Mouse (Mus musculus) thymus, postnatal 10 days (tissue): ENCODE results near the gene Aimp1.

Source experiments
- DNase-seq, 2 experiments: peaks; one replicate each; pipeline ENCODE4 v3.0.0; 2021; ENCODE audit warnings: low spot score in 2 of 2

Gene Aimp1

DNA sequence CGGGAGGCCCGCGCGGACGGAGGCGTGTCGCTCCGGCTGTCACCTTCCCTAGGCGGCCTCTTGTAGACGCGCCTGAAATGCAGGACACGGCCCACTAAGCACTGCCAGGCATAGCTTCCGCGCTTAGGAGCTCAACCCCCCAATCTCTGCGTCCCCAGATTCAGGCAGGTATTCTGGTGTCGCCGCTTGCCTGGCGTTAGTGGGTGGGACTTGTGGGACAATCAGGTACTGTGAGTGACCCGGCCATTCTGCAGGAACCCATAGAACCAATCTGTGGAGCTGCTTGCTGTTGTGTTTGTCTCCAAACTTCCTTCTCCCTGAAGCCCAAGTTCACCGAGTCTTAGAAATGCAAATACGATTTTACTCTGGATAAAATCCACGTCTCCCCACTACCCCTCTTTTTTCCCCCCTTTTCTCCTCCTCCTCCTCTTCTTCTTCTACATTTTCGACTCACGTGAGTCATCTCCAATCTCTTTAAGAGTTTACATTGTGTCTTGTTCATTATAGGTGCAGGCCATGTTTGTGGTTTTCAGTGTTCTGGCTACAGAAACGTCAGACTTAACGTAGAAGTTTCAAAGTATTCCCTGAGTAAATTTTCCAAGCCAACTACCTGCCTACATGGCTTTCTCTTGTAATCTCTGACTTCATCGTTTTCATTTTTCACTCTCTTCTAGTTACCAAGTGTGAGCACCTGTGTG, at the start of gene Aimp1:
Gene Aimp1 (minus strand): TSS at position 140 of the 698 bp plus-strand sequence.
- DNase-seq, result no peak

DNA sequence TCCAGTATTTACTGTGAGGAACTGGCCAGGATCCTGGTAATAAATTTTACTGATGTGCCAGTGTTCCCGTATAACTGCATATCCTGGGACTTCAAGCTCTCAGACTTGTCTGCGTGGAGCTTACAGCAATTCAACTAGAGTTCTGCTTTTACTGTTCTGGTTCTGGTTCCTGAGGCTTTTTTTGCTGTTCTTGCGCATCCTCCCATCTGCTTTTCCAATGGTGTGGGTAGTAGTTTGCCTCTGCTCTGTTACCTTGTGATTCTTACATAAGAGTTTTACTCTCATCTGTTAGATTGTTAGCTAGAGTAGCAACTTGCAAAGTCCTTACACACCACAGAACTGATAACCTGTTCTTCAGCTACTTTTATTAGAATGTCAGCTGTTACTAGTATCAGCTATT, 40.2 kb upstream of the Aimp1 start:
- no peak for DNase-seq

DNA sequence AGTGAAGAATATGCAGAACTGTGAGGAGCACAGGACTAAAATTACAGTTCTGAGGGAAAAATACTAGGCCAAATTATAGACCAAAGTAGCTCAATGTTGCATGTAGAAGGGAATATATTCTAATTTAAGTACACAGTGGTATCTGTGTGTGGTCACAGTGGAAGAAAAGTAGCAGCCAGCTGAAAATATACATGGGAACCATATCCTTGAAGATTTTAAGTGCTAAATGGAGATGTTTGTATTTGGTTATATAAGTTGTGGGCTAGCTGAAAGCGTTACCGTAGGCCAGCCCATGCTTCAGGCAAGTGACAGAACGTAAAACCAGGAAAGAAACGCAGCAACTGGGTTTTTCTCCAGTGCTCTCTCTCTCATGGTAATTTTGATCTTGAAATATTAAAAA, 33.1 kb upstream of the Aimp1 start:
- no peak for DNase-seq

DNA sequence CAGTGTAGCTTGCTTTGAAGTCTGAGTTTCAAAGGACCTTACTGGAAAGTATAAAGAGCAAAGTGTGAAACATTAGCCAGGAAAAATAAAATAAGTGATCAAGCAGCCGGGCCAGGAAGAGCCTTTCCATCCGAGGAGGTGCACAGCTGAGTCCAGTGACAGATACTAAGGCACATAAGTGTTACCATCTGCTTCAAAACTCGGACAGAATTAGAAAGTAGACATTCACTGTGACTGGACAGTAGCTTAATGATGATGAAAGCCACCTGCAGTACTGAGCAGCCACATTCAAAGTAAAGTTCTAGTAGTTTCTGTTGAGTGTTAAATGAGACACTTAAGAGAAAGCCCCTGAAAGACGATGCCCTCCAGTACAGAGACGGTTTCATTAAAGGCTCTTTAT, 29.7 kb upstream of the Aimp1 start:
- no peak for DNase-seq

DNA sequence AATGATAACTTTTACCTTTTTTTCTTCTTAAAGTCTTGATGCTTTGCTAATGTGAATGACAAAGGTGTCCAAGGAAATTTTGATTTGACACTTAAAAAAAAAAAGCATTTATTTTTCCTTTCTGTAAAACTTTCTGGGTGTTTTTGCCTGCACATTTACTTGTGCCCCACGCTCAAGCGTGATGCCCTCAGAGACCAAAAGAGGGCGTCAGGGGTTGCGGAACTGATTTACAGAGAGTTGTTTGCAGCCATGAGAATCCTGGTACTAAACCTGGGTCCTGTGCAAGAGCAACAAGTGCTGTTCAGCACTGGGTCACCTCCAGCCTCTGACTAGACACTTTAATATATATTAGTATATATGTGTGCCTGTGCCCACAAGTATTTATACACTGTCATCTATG, 22.8 kb upstream of the Aimp1 start:
- DNase-seq, result no peak

DNA sequence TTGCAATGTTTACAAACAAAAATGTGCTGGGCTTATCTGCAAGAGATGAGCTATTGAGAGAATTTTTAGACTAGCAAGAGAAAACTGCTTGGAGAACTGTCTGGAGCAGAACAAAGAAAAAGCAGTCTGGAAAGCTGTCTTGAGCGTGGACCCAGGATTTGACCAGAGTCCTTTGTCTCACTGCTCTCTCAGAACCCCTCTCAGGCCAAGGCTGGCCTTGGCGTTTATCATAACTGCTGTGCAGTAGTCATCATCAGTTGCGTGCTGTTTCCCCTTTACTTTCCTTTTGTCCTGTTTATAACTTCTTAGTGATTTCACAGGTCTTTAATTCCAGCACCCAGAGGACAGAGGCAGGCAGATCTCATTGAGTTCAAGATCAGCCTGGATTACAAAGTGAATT, 20.0 kb upstream of the Aimp1 start:
- DNase-seq, result no peak

DNA sequence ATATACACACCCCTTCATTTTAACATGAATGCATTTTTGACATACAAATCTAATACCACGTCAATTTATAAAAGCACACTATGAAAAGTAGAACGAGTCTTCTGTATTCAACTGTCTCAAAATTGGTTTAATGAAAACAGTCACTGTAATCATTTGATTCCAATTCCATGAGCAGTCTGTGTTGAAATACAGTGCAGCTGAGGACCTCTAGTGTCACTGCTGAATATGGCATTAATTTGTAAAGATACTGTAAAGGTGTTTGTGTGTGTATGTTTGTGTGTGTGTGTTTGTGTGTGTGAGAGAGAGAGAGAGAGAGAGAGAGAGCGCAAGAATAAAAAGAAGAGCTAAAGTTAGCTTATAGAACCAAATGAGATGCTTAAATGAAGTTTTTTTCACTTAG, 17.2 kb upstream of the Aimp1 start:
- DNase-seq, result no peak

DNA sequence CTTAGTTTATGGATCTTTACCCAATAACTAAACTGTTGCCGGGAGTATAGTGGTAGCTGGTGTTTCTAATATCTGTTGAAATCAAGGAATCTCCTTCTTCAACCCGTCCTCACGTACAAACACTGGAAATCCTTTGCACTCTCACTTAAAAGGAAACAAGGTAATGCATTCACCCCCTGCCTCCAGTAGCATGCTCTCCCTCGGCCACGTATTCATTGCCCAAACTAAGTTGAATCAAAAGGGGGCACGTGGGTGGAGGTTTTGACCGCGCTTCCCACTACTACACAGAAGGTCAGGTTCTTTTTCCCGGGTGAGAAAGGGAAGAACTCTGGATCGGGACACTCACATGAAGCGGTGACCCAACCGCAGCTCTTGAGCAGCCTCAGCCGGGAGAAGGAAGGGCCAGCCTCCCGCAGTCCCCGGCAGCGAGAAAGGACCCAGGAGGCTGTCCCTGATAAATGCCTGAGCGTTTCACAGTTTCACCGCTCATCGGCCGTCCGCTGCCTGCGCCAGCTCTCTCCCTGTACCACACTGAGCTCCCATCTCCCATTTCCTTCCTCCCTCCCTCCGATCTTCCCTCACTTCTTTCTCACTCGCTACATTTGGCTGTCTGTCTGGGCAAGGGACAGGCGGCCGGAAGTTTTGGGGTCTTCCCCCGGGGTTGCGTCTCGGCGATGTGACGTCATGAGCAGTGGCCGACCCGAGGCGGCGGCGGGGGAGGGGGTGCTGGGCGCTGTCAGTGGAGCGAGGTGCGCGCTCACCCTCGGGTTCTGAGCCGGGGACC, 531 bp downstream of the Aimp1 start, which contains the start of gene Tbck:
Gene Tbck (plus strand): TSS at position 698 of the 784 bp plus-strand sequence.
- peak; percentile 88 to 92 for DNase-seq

DNA sequence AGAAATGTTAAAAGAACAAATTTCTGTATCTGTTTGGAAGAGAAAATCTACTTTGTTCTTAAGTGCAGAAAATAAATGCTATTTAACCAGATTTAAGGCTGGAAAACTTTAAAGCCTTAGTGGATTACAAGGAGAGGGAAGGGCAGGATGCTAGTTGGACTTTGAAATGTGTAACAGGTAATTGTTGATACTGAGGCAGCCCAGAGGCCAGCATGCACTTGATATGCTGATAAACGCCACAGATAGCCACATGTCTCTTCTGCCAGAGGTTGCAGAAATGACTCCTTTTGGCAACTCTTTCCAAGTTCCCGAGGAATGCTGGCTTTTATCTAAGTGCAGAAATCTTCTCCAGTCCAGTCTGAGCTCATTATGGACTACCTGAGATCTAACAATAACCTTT, 6.7 kb downstream of the Aimp1 start:
- no peak for DNase-seq

DNA sequence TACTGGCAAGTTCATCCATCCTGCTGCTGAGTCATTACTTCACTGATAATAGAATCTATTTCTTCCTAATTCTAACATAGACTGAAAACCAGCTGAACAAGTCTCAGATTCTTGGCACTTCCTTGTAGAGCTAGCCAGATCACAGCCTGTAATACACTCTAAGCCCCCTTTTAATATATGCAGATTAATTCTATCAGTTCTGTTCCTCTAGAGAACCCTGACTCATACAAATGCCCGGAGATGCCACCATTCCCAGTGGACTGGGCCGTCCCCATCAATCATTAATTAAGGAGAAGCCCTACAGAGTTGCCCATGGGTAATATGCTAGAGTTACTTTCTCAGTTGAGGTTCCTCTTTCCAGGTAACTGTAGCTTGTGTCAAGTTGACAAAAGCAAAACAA, 28.2 kb downstream of the Aimp1 start:
- no peak for DNase-seq

DNA sequence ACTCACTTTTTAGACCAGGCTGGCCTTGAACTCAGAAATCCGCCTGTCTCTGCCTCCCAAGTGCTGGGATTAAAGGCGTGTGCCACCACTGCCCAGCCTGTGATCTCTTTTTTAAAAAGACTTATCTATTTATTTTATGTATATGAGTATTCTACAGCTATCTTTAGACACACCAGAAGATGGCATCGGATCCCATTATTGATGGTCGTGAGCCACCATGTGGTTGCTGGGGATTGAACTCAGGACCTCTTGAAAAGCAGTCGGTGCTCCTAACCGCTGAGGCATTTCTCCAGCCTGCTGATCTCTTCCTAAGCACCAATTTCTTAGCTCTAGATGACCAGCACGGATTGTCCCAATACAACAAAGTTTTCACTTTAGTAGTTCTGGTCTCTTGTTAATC, 30.2 kb downstream of the Aimp1 start:
- no peak for DNase-seq

DNA sequence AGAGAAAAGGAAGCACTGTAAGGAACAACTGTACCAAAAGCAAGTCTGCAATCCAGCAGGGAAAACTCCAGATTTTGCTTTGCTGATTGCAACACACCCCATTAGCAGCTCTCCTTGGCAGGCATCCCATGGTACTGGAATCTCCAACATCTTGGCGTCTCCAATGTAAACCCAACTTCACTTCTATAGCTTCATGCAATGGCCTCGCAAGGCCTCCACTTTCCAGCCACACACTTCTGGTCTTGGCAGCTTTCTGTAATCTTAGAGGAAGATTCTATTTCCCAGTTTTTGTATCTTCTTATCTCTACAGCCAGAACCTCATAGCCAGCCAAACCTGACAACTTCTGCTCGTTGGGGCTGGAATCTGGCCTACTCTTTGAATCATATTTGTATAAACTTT, 32.4 kb downstream of the Aimp1 start:
- no peak for DNase-seq

DNA sequence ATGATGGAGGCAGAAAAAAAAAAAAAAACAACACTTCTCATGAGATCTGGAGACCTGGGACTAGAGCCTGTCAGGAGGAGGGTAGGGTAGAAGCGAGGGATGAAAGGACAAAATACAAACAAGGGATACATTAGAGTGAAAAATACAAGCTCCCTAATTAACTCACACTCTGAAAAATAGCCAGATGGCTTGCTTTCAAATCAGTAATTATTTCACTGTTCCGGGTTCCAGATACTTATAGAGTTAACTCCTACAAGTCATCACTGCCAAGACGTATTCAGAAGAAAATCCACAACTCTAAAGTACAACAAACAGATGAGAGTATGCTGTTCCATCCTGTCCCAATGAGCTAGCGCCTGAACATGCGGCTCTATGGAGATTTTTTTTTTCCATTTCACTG, 34.0 kb downstream of the Aimp1 start:
- DNase-seq, result no peak

DNA sequence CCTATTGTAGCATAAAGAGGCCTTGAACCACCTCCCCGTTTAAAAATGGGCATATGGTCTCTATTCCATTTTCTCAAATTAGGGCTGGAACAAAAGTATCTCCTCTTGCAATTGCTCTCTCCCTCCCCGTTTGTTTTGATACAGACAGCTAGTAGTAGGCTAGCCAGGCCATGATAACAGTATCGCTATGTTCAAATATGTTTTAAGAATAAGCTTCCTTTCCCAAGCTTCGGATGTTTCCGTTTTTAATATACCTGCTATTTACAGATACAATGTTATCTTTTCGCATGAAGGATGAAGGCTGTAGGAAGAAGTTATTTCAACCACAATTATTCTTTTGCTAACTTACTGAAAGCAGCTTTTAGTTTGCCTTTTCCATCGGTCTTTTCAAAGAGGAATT, 34.8 kb downstream of the Aimp1 start:
- no peak for DNase-seq

DNA sequence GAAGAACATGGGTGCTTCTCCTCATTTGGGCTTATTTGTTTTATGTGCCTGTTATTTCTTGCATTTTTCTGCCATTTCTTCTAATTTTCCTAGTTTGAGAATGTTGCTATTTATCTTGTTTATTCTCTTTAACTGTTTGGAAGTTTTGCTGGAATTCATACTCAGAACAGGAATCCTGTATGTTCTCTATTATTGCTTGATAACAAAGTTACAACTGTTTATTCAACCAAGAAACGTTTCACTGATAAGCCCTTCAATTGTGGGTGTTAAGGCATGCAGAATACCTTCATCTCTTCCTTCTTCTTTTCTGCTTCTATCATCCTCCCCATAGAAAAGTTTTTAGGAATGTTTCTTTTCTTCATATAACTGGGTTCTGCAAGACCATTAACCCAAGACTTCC, 37.4 kb downstream of the Aimp1 start:
- DNase-seq, result no peak

DNA sequence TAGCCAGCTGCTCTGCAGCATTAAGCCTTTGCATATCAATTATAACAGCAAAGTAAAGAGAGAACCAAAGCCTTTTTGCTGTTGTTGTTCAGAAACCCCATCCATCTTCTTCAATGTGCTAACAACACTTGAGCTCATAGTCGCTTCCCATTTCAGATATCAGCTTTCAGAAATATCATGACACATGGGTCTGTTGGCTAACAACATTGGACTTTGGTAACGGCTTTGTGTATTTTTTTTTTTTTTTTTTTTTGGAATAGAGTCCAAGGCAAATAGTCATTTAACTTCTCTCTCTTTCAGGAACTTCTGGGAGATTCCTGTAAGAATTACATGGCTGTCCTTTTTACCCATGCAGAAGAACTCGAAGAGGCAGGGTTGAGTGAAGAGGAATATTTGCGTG, 40.1 kb downstream of the Aimp1 start:
- no peak for DNase-seq

DNA sequence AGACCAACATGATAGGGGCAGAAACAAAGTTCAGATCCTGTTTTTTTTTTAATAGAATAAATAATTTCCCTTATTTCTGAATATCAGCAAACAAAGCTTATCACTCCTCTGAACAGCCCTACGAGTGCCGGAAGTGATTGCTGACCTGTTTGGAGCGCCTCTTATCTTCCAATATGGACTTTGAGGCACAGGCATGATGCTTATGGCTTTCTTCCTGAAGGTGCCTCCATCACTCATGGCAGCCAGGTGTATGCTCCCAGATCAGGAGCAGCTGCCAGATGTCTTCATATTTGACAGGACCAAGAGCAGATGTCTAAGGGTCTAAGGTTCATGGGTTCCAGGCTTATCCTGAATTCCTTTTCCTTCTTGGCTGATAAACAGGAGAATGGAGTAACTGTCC, 47.1 kb downstream of the Aimp1 start:
- DNase-seq, result no peak

DNA sequence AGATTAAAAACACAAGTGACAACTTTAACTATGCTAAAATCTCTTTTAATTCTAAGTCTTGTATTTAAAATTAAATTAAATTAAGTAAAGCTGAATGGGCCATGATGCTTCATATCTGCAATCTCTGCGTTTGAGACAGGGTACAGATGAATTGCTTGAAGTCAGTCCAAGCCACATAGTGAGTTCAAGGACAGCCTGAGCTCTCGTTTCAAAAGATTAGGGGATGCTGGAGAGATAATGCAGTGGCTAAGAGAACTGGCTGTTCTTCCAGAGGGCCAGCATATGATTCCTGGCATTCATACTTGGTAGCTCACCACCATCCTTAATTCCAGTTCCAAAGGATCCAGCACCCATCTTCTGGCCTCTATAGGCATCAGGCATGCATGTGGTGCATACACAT, 50.9 kb downstream of the Aimp1 start:
- no peak for DNase-seq

DNA sequence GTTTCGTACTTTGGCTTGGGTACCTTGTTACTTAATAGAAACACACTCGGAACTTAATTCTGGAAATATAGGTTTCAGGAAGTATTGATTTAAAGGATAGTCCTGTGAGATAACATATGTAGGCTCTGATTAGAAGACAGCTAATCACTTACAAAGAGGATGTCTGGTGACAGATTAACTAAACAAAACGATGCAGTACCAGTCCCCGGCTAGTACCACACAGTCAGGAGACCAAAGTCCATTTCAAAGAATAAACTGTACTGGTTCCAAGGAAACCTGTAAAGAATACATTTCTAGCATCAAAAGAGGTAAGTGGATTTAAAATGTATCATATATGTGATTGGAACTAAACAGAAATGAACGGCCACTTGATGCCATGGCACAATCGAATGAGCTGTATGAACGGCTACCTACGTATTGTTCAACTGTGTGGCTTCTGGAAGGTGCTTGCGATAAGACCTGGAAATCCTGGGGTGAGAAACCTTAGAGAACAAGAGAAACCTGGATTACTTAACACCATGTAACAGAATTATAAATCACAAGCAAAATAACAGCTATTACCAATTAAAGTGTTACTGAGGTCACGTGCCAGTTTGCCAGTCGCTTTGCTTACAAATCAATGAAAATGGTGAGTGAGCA, 54.5 kb downstream of the Aimp1 start, which contains the start of gene Gimd1:
Gene Gimd1 (plus strand): TSS at position 220 of the 639 bp plus-strand sequence.
- DNase-seq, result no peak

DNA sequence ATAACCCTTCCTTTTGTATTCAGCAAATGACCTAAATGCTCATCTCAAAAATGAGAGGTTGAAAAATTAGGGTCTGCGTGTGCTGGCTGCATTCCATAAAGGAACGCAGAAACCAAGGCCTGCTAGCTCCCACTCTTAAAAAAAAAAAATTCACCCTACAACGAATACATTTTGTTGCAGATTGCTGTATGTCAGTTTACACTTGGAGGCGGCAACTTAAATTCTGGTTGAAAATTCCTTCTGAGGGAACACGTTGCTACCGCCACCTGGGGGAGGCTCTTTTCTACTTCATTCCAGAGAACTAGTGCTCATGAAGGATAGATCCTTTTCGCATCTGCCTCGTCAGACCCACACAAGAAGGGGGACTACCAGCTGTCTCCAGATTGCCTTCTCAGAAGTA, 55.4 kb downstream of the Aimp1 start:
- DNase-seq, result no peak
